Mouse (Mus musculus) brain, embryonic 14.5 days (tissue): ENCODE data around the gene Tprg.

Experiments
- CTCF ChIP-seq: fragments of 200-500 bp; IDR thresholded peaks from 2 replicates; pipeline ENCODE4 v1.5.1; 2012; ENCODE audit warnings: inconsistent platforms, mild to moderate bottlenecking, moderate library complexity, borderline replicate concordance; ENCODE audit not compliant: insufficient read depth, insufficient read length; ENCODE audit errors: extremely low read depth
- POLR2A ChIP-seq: fragments of 200-500 bp; IDR thresholded peaks from 2 replicates; pipeline ENCODE4 v1.6.1; 2012; ENCODE audit warnings: mild to moderate bottlenecking, inconsistent platforms, borderline replicate concordance; ENCODE audit not compliant: poor library complexity, insufficient read depth, insufficient read length, severe bottlenecking; ENCODE audit errors: extremely low read depth

DNA sequence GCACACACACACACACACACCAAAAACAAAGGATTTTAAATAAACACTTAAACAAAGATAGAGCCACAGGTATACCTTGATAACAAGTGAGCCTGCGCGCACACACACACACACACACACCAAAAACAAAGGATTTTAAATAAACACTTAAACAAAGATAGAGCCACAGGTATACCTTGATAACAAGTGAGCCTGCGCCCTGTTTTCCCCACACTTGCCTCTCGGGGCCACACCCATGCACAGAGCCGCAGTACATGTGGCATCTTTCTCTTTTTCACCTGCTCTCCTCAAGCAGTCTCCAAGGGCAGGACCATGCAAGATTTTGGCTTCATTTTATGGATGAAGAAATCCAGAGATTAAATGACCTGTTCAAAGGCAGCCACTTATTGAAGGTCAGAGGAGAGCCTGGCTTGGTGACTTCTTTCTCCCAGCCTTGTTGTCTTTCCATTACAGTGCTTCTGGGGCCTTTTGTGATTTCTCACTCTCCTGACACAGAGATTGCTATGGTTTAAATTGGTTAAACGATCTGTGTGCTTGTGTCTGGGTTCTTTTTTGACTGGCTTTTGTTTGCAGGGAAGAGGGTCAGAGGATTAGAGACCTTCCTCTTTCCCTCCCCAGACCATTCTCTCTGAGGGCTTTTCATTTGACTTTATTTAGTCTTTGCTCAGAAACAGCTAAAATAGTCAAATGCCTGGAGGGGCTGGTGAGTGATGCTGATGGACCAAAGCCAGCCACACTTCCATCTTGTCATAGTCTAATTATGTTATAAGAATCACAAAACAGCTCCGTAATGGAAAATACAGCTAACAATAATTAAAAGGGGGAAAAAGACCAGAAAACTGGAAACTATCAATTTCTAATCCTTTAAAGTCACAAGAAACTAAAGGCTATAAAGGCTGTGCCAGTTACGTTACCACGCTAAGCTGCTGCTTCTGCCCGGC, 46.9 kb downstream of the Tprg start:
- no peak for TF ChIP-seq POLR2A
- no peak for TF ChIP-seq CTCF
